8 mouse cellular contexts compared by ENCODE assay signal in genomic region chr12:24493412-24493811, GRCm38 (mm10). TPM values are rescaled to one million over a fixed set of nuclear protein-coding genes. Genes with fewer than 3 reads are reported as not detected.
A peak's percentile ranks its signal among the peaks of the same experiment; 100 is the strongest.
DNase-seq lines count a peak whose midpoint lies in the region; ATAC-seq and TF ChIP-seq lines count a peak whose summit lies in the region.

No protein-coding gene starts in this region.

- no peak for ATAC-seq in embryonic facial prominence, embryonic 15.5 days (ENCODE audit: insufficient number of reproducible peaks, low FRiP score, low TSS enrichment, low read depth)
- no peak for ATAC-seq in hindbrain, embryonic 14.5 days (ENCODE audit: low FRiP score)
- no peak for ATAC-seq in stomach, embryonic 16.5 days (ENCODE audit: insufficient read depth, low FRiP score)

- TF ChIP-seq POLR2A in lung, adult 2 months (IDR thresholded peaks at IDR 0.05; ENCODE audit: borderline replicate concordance, extremely low read depth, low read depth, low read length) = no peak

- no peaks in the 10 kb centered on the region for H3K36me3 ChIP-seq in embryonic facial prominence, embryonic 15.5 days
- H3K36me3 ChIP-seq in hindbrain, embryonic 14.5 days (replicated peaks; ENCODE audit: control insufficient read depth, insufficient read depth) = no peaks in the 10 kb centered on the region
- H3K36me3 ChIP-seq in stomach, embryonic 16.5 days (ENCODE audit: control insufficient read depth, insufficient read depth, low read length) = no peaks in the 10 kb centered on the region

- no peaks in the 10 kb centered on the region for H3K4me1 ChIP-seq in lung, adult 2 months (ENCODE audit: control insufficient read depth, insufficient read depth, low read length)
- peaks cover 4% of the 10 kb centered on the region; the same call in 1 of the 2 replicates for H3K4me1 ChIP-seq in embryonic facial prominence, embryonic 15.5 days
- H3K4me1 ChIP-seq in hindbrain, embryonic 14.5 days (replicated peaks; ENCODE audit: control insufficient read depth, insufficient read depth, low read length) = no peaks in the 10 kb centered on the region
- H3K4me1 ChIP-seq in stomach, embryonic 16.5 days (ENCODE audit: control insufficient read depth, insufficient read depth, low read length) = no peaks in the 10 kb centered on the region

- no peaks in the 10 kb centered on the region for H3K27me3 ChIP-seq in embryonic facial prominence, embryonic 15.5 days
- H3K27me3 ChIP-seq in hindbrain, embryonic 14.5 days (ENCODE audit: control insufficient read depth, insufficient read depth, low read length) = no peaks in the 10 kb centered on the region
- H3K27me3 ChIP-seq in stomach, embryonic 16.5 days (ENCODE audit: control insufficient read depth, insufficient read depth, low read length) = no peaks in the 10 kb centered on the region

- H3K27ac ChIP-seq in embryonic facial prominence, embryonic 15.5 days (replicated peaks) = no peak overlapping the region
- no peak overlapping the region for H3K27ac ChIP-seq in hindbrain, embryonic 14.5 days
- no peak overlapping the region for H3K27ac ChIP-seq in stomach, embryonic 16.5 days (ENCODE audit: low read length)

- no peaks in the 10 kb centered on the region for H3K9me3 ChIP-seq in embryonic facial prominence, embryonic 15.5 days (replicated peaks)
- no peaks in the 10 kb centered on the region for H3K9me3 ChIP-seq in hindbrain, embryonic 14.5 days (ENCODE audit: control insufficient read depth, low read length)
- H3K9me3 ChIP-seq in stomach, embryonic 16.5 days (replicated peaks; ENCODE audit: control insufficient read depth, low read length) = no peaks in the 10 kb centered on the region

- no peak overlapping the region for H3K9ac ChIP-seq in embryonic facial prominence, embryonic 15.5 days
- H3K9ac ChIP-seq in hindbrain, embryonic 14.5 days = no peak overlapping the region
- no peak overlapping the region for H3K9ac ChIP-seq in stomach, embryonic 16.5 days (ENCODE audit: low read length)

- TF ChIP-seq CTCF in lung, adult 2 months (IDR thresholded peaks at IDR 0.05; ENCODE audit: insufficient read depth, low read length) = no peak

- H3K4me3 ChIP-seq in lung, adult 2 months (replicated peaks; ENCODE audit: extremely low read depth, low read depth, low read length) = peak overlapping the region; percentile 25
- H3K4me3 ChIP-seq in embryonic facial prominence, embryonic 15.5 days (replicated peaks) = peak overlapping the region; percentile 22
- no peak overlapping the region for H3K4me3 ChIP-seq in hindbrain, embryonic 14.5 days (replicated peaks; ENCODE audit: low read length)
- H3K4me3 ChIP-seq in stomach, embryonic 16.5 days (replicated peaks; ENCODE audit: low read length) = peak overlapping the region; percentile 19

- WGBS in lung, adult 2 months = 61% methylated on average over 30 of the region's 30 CpGs
- WGBS in embryonic facial prominence, embryonic 15.5 days = 64% methylated on average over 30 of the region's 30 CpGs
- WGBS in hindbrain, embryonic 14.5 days = 64% methylated on average over 30 of the region's 30 CpGs
- 50% methylated on average over 30 of the region's 30 CpGs for WGBS in stomach, embryonic 16.5 days

- DNase-seq in lung, adult 2 months = no peak
- no peak for DNase-seq in lung, postnatal 25 days (ENCODE audit: low spot score)
- no peak for DNase-seq in hindbrain, embryonic 14.5 days (ENCODE audit: low spot score)
- DNase-seq in lung, postnatal 4 days = peak; percentile 26 to 31
- DNase-seq in cerebellum, adult 8-10 months = no peak
- no peak for DNase-seq in c-Kit-positive CD71-positive TER-119-positive erythroid progenitor cells, embryonic 14.5 days (ENCODE audit: low spot score)

- H3K4me2 ChIP-seq in embryonic facial prominence, embryonic 15.5 days (replicated peaks) = peak overlapping the region; percentile 24
- H3K4me2 ChIP-seq in hindbrain, embryonic 14.5 days (replicated peaks) = peak overlapping the region; percentile 27; the same call in 1 of the 2 replicates
- peak overlapping the region; percentile 31 for H3K4me2 ChIP-seq in stomach, embryonic 16.5 days (ENCODE audit: low read depth, low read length)

RNA-seq across cellular contexts. Expression of gene Taf1b, which starts 4.7 kb away (rescaled TPM):
- 9.0 and 10.0 TPM in 2 replicates for polyA plus RNA-seq in lung, adult 2 months (2012; rRNA removed)
- 25.3 and 25.8 TPM in 2 replicates for polyA plus RNA-seq in embryonic facial prominence, embryonic 15.5 days (2015; fragmentation: Nextera tagmentation; extraction: Ambion mirVana)
- 33.8 and 39.4 TPM in 2 replicates for polyA plus RNA-seq in hindbrain, embryonic 14.5 days (2014; fragmentation: Nextera tagmentation; extraction: Ambion mirVana)
- polyA plus RNA-seq in stomach, embryonic 16.5 days (2015; fragmentation: Nextera tagmentation; extraction: Ambion mirVana) = 20.6 and 22.0 TPM in 2 replicates

Comparison
In these comparisons a context has a peak if more than half of its experiments do, and no peak if none do; other contexts are left out.
1. DNase-seq: peak in lung, postnatal 4 days (2 of 2); none in lung, adult 2 months (single experiment), lung, postnatal 25 days (single experiment), hindbrain, embryonic 14.5 days (single experiment), cerebellum, adult 8-10 months (single experiment) and c-Kit-positive CD71-positive TER-119-positive erythroid progenitor cells, embryonic 14.5 days (single experiment).
2. Peak in every context shown above with its lines, with median percentiles within 50 percentile points of each other: H3K4me2 ChIP-seq.